Mouse (Mus musculus) neural tube, embryonic 10.5 days (tissue): ENCODE results near the gene Vegfa.

Experiments used
- DNase-seq: peaks from one replicate; pipeline ENCODE4 v3.0.0-alpha.2; 2017; ENCODE audit warnings: low spot score; ENCODE audit errors: extremely low spot score

The Vegfa gene

GRCm38 (mm10) chr17:46032257-46032991 is at the start of gene Vegfa:
Gene Vegfa (minus strand): TSS chr17:46032369.
- DNase-seq, result peak; percentile 93

GRCm38 (mm10) chr17:46081657-46082056 is 49.5 kb upstream of the Vegfa start:
- no peak for DNase-seq

- DNase-seq, result no peak
Observed at GRCm38 (mm10) chr17:46081042-46081441, 48.9 kb upstream of the Vegfa start.

DNA sequence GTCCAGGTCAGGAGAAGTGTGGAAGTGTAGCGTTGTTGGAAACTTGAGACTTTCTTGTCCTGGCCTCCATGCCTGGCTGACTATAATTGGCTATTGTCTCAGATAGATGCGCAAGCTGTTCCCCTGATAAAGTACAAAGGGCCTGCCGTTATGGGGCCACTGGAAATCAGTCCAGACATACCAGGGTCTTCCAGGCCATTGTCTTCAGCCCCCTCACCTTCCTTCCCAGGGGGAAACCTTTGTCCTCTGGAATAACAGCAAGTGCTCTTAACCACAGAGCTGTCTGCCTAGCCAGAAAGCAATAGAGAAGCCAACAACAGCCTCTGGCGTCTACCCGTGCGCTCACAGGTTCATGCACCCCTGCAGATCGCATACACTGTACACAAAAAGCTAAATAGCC is 48.2 kb upstream of the Vegfa start:
- no peak for DNase-seq

GRCm38 (mm10) chr17:46079037-46079436 is 46.9 kb upstream of the Vegfa start:
- DNase-seq, result no peak

GRCm38 (mm10) chr17:46077921-46078534 is 45.9 kb upstream of the Vegfa start:
- DNase-seq, result no peak

- no peak for DNase-seq
Observed at GRCm38 (mm10) chr17:46076260-46076551, 44.0 kb upstream of the Vegfa start.

- DNase-seq, result no peak
Observed at GRCm38 (mm10) chr17:46075551-46076259, 43.5 kb upstream of the Vegfa start.

DNA sequence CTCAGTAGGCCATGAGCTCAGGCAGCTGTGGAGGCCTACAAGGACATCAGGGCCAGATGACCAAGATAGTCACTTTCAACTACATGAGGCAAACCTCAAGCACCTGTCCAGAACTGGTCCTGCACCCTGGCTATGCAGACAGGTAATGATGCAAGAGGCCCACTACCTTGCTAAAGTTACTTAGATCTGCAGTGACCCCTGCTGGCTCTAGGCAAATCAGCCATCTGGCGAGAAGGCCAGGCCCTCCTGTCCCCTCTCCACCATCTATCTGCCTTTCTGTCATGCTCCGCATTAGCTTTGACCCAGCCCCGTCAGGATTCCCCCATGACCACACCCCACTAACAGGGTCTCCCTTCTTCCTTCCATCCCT is 42.9 kb upstream of the Vegfa start:
- DNase-seq, result no peak

GRCm38 (mm10) chr17:46074398-46075115 is 42.4 kb upstream of the Vegfa start:
- DNase-seq, result no peak

GRCm38 (mm10) chr17:46073730-46074301 is 41.6 kb upstream of the Vegfa start:
- no peak for DNase-seq

GRCm38 (mm10) chr17:46071531-46071930 is 39.4 kb upstream of the Vegfa start:
- no peak for DNase-seq

GRCm38 (mm10) chr17:46070046-46070445 is 37.9 kb upstream of the Vegfa start:
- no peak for DNase-seq

- DNase-seq, result no peak
Observed at GRCm38 (mm10) chr17:46063974-46064312, 31.8 kb upstream of the Vegfa start.

GRCm38 (mm10) chr17:46063283-46063973 is 31.3 kb upstream of the Vegfa start:
- DNase-seq, result peak; percentile 36

DNA sequence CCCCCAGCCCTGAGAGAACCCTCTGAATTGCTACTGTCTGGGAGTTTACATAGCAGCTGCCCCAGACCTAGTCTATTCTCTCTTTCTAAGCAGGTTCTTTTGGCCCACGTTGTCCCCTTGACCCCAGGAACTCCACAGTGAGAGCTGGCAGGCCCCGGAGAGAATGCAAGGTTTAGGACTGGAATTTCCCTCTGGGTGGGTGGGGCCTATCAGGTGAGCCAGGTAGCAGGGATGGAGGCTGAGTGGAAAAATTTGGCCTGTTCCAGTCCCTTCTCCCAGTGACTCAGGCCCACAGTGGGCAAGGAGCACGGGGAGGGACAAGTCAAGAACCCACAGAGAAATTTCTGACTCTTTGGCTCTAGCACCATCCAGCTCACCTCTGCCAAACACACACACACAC is 28.1 kb upstream of the Vegfa start:
- DNase-seq, result no peak

GRCm38 (mm10) chr17:46059226-46059825 is 27.2 kb upstream of the Vegfa start:
- DNase-seq, result no peak

- DNase-seq, result no peak
Observed at GRCm38 (mm10) chr17:46056288-46056687, 24.1 kb upstream of the Vegfa start.

- DNase-seq, result no peak
Observed at GRCm38 (mm10) chr17:46055736-46056135, 23.6 kb upstream of the Vegfa start.

- no peak for DNase-seq
Observed at GRCm38 (mm10) chr17:46053291-46053842, 21.2 kb upstream of the Vegfa start.

DNA sequence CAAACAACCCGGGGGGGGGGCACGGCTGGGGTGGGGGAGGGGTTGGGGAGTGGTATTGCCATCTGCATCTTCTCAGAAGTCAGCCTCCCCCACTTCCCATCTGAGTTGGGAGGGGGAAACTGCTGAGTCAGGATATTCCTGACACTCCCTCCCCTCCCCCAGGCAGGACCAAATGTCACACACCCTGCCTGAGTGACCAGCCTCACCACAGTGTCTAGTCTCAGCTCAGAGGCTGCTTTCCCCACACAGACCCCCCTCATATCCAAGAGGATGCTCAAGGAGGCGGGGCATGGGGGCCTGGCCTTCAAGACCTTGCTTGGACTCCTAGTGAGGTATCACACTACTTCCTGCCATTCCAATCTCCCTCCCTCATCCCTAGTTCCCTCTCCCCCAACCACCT is 20.0 kb upstream of the Vegfa start:
- DNase-seq, result no peak
